Mouse (Mus musculus): ENCODE measurements around the gene Kbtbd12.

The Kbtbd12 gene

DNA sequence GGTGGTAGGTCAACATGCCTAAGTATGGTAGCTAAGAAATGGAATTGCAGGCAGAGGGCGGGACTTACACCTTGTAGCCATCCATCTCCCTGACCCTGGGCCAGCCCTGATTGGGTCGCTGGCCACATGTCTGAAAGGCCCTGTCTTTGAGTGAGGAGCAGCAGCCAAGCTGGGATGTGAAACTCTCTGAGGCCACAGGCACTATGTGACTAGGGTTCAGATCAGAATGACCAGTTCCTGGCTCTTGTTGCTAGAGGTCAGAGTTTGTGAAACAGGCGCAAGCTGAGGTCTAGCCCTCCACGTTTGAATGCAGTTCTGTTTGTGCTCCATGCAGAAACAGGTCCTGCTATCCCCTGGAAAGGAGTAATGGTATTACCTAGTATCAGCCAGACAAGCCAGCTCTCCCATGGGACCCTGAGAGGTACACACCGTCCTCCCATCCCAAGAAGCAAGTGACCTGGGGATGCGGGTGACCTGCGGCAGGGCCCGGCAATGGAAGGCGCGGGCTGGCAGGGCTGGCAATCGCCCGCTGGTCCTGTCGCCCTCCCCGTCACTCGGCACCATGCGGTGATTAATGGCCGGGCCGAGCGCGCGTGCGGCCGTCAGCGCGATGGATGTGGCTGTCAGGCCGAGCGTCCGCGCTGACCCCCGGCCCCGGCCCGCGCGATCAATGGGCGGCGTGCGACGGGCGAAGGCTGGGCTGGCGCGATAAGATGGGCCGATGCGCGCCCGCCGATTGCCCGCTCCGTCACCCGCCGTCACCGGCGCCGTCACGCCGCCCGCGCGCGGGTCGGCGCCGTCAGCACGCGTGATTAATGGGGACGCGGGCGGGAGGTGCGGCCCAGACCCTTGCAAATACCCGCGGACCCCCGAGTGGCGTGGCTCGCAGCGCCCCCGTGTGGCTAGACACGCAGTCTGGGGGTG is 138.0 kb downstream of the Kbtbd12 start:
- DNase-seq, result peak; percentile 94 to 95

Data from cerebellum, postnatal 10 days (tissue).